Mouse (Mus musculus) MEL (cell line): ENCODE results near the gene Arpp21. TPM values are rescaled to one million over a fixed set of nuclear protein-coding genes. Genes with fewer than 3 reads are reported as not detected.

ENCODE experiments used
- DNase-seq: peaks from one replicate; pipeline ENCODE4 v3.0.0; 2011; ENCODE audit warnings: low read depth, low spot score
- H3K27ac ChIP-seq: 2 replicates; pipeline ENCODE4 v1.5.1; 2012; ENCODE audit warnings: low read depth, mild to moderate bottlenecking, control low read depth, low read length, moderate library complexity; ENCODE audit not compliant: control insufficient read depth
- H3K27me3 ChIP-seq, 2 experiments: fragments of 150-350 bp in 1 of 2; sonication (generic) in 1 of 2; 2 replicates each; pipeline ENCODE4 v1.6.1; 2012; ENCODE audit warnings: low read length in 2 of 2, mild to moderate bottlenecking in 2 of 2, improper control_type of control experiment in 1 of 2, moderate library complexity in 1 of 2; ENCODE audit not compliant: insufficient read depth in 2 of 2, control insufficient read depth in 1 of 2
- H3K36me3 ChIP-seq, 2 experiments: 2 replicates each; pipeline ENCODE4 v1.6.1; 2012 to 2014; ENCODE audit warnings: low read length in 2 of 2, improper control_type of control experiment in 1 of 2, inconsistent platforms in 1 of 2, mild to moderate bottlenecking in 1 of 2; ENCODE audit not compliant: insufficient read depth in 2 of 2, control insufficient read depth in 1 of 2
- H3K4me1 ChIP-seq, 2 experiments: fragments of 150-350 bp in 1 of 2; sonication (generic) in 1 of 2; 2 replicates each; pipeline ENCODE4 v1.6.1; 2012; ENCODE audit warnings: low read length in 2 of 2, improper control_type of control experiment in 1 of 2, mild to moderate bottlenecking in 1 of 2; ENCODE audit not compliant: insufficient read depth in 2 of 2, control insufficient read depth in 1 of 2
- H3K4me3 ChIP-seq, 2 experiments: fragments of 150-350 bp in 1 of 2; sonication (generic) in 1 of 2; 2 replicates each; pipeline ENCODE4 v1.5.1; 2012; ENCODE audit warnings: low read depth in 2 of 2, low read length in 2 of 2, mild to moderate bottlenecking in 2 of 2, moderate library complexity in 2 of 2, control low read depth in 1 of 2, improper control_type of control experiment in 1 of 2; ENCODE audit not compliant: control insufficient read depth in 1 of 2, insufficient read depth in 1 of 2
- H3K79me2 ChIP-seq: 2 replicates; pipeline ENCODE4 v1.6.1; 2012; ENCODE audit warnings: mild to moderate bottlenecking, low read length, moderate library complexity; ENCODE audit not compliant: control insufficient read depth, poor library complexity, insufficient read depth
- H3K9ac ChIP-seq: 2 replicates; pipeline ENCODE4 v1.6.1; 2012; ENCODE audit warnings: low read depth, mild to moderate bottlenecking, control low read depth, low read length, moderate library complexity; ENCODE audit not compliant: control insufficient read depth, poor library complexity, severe bottlenecking
- H3K9me3 ChIP-seq: fragments of 150-350 bp; sonication (generic); replicated peaks from 2 replicates; pipeline ENCODE4 v1.6.1; 2012; ENCODE audit warnings: mild to moderate bottlenecking, low read length, improper control_type of control experiment, moderate library complexity; ENCODE audit not compliant: insufficient read depth
- BHLHE40 ChIP-seq: IDR thresholded peaks from 2 replicates; pipeline ENCODE4 v1.6.1; 2012; ENCODE audit warnings: low read depth, mild to moderate bottlenecking, inconsistent platforms, low read length, improper control_type of control experiment, borderline replicate concordance
- CHD1 ChIP-seq: IDR thresholded peaks from 2 replicates; pipeline ENCODE4 v1.6.1; 2012; ENCODE audit warnings: low read depth, mild to moderate bottlenecking, inconsistent platforms, low read length, improper control_type of control experiment
- E2F4 ChIP-seq: IDR thresholded peaks from 2 replicates; pipeline ENCODE4 v1.6.1; 2011; ENCODE audit warnings: low read depth, low read length, improper control_type of control experiment, borderline replicate concordance
- ELF1 ChIP-seq: IDR thresholded peaks from 2 replicates; pipeline ENCODE4 v1.6.1; 2014; ENCODE audit warnings: low read depth, mild to moderate bottlenecking, inconsistent platforms, low read length, improper control_type of control experiment, moderate library complexity
- EP300 ChIP-seq, 2 experiments: IDR thresholded peaks; 2 replicates each; pipeline ENCODE4 v1.6.1; 2011; ENCODE audit warnings: improper control_type of control experiment in 2 of 2, low read length in 2 of 2, low read depth in 1 of 2, mild to moderate bottlenecking in 1 of 2
- GATA1 ChIP-seq: IDR thresholded peaks from 2 replicates; pipeline ENCODE4 v1.6.1; 2011; ENCODE audit warnings: low read depth, low read length, improper control_type of control experiment
- HCFC1 ChIP-seq: IDR thresholded peaks from 2 replicates; pipeline ENCODE4 v1.6.1; 2012; ENCODE audit warnings: low read depth, mild to moderate bottlenecking, inconsistent platforms, low read length, improper control_type of control experiment, moderate library complexity
- JUND ChIP-seq: IDR thresholded peaks from 2 replicates; pipeline ENCODE4 v1.6.1; 2011; ENCODE audit warnings: low read depth, mild to moderate bottlenecking, improper control_type of control experiment, low read length
- KAT2A ChIP-seq: conservative IDR thresholded peaks from 2 replicates; pipeline ENCODE4 v1.6.1; 2012; ENCODE audit warnings: low read depth, low read length, improper control_type of control experiment, inconsistent platforms
- MAFK ChIP-seq: IDR thresholded peaks from 2 replicates; pipeline ENCODE4 v1.6.1; 2011; ENCODE audit warnings: low read depth, mild to moderate bottlenecking, low read length, improper control_type of control experiment, borderline replicate concordance
- MAZ ChIP-seq: IDR thresholded peaks from 2 replicates; pipeline ENCODE4 v1.6.1; 2012; ENCODE audit warnings: low read depth, mild to moderate bottlenecking, inconsistent platforms, low read length, improper control_type of control experiment
- MEF2A ChIP-seq: IDR thresholded peaks from 2 replicates; pipeline ENCODE4 v1.6.1; 2014; ENCODE audit warnings: low read depth, mild to moderate bottlenecking, inconsistent platforms, low read length, improper control_type of control experiment; ENCODE audit not compliant: poor library complexity, insufficient replicate concordance, severe bottlenecking; ENCODE audit errors: extremely low read depth
- POLR2AphosphoS2 ChIP-seq: IDR thresholded peaks from 2 replicates; pipeline ENCODE4 v1.6.1; 2011; ENCODE audit warnings: low read length, improper control_type of control experiment
- SMC3 ChIP-seq: IDR thresholded peaks from 2 replicates; pipeline ENCODE4 v1.6.1; 2011; ENCODE audit warnings: low read depth, low read length, improper control_type of control experiment
- TAL1 ChIP-seq: IDR thresholded peaks from 2 replicates; pipeline ENCODE4 v1.6.1; 2012; ENCODE audit warnings: mild to moderate bottlenecking, inconsistent platforms, low read length, moderate library complexity, mixed read lengths
- TBP ChIP-seq: IDR thresholded peaks from 2 replicates; pipeline ENCODE4 v1.8.0; 2011; ENCODE audit warnings: low read depth, low read length, improper control_type of control experiment
- TCF12 ChIP-seq: IDR thresholded peaks from 2 replicates; pipeline ENCODE4 v1.6.1; 2014; ENCODE audit warnings: low read depth, mild to moderate bottlenecking, inconsistent platforms, low read length, improper control_type of control experiment, moderate library complexity
- USF2 ChIP-seq, 2 experiments: IDR thresholded peaks; 2 replicates each; pipeline ENCODE4 v1.6.1; 2011 to 2012; ENCODE audit warnings: improper control_type of control experiment in 2 of 2, low read length in 2 of 2, borderline replicate concordance in 1 of 2, inconsistent platforms in 1 of 2, low read depth in 1 of 2, mild to moderate bottlenecking in 1 of 2; ENCODE audit not compliant: insufficient read depth in 1 of 2
- ZMIZ1 ChIP-seq: IDR thresholded peaks from 2 replicates; pipeline ENCODE4 v1.6.1; 2012; ENCODE audit warnings: low read depth, mild to moderate bottlenecking, inconsistent platforms, low read length, improper control_type of control experiment, moderate library complexity
- polyA plus RNA-seq, 2 experiments: library from polyadenylated mRNA; stranded (reverse) in 1 of 2; unstranded in 1 of 2; fragments of >175 nt in 1 of 2; fragments of >200 nt in 1 of 2; gene quantifications; 2 replicates each; pipeline versions ENCODE4 v1.2.1 to v1.2.4; 2012; ENCODE audit warnings: low replicate concordance in 2 of 2, low read depth in 1 of 2; ENCODE audit not compliant: insufficient read length in 2 of 2, insufficient read depth in 1 of 2, missing spikeins in 1 of 2
- total RNA-seq: library from RNA; depleted of rRNA; stranded (reverse); fragments of 300-350 nt; gene quantifications from 2 replicates; pipeline ENCODE4 v1.2.3, GENCODE M21; 2012

The Arpp21 gene
- total and polyA plus RNA-seq, 3 experiments, result 0.10 to 0.12 TPM; not detected in 1

DNA sequence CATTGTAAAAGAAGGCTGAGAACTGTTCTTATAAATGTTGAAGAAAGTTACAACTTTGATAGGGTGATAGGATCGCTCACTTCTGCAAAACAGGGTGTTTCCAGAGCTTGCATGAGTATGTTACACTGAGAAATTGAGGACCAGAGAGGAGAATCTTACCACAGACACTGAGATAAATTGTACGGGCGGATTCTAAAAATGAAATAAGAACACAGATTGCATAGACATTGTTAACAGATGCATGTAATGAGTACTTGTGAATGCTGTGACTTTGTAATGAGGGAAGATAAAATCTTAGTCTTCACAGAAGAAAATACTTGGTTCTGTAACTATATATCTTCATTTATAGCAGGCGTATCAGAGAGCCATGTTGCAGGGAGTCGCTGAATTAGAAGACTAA is 167.5 kb downstream of the Arpp21 start:
- H3K9ac ChIP-seq, result no peak overlapping the region
- H3K9me3 ChIP-seq, result no peaks in the 10 kb centered on the region
- no peak for TF ChIP-seq TBP
- DNase-seq, result no peak
- H3K79me2 ChIP-seq, result no peaks in the 10 kb centered on the region
- H3K27ac ChIP-seq, result no peak overlapping the region
- H3K36me3 ChIP-seq, result no peaks in the 10 kb centered on the region
- H3K4me3 ChIP-seq, result no peak overlapping the region
- no peaks in the 10 kb centered on the region for H3K4me1 ChIP-seq
- no peaks in the 10 kb centered on the region for H3K27me3 ChIP-seq

DNA sequence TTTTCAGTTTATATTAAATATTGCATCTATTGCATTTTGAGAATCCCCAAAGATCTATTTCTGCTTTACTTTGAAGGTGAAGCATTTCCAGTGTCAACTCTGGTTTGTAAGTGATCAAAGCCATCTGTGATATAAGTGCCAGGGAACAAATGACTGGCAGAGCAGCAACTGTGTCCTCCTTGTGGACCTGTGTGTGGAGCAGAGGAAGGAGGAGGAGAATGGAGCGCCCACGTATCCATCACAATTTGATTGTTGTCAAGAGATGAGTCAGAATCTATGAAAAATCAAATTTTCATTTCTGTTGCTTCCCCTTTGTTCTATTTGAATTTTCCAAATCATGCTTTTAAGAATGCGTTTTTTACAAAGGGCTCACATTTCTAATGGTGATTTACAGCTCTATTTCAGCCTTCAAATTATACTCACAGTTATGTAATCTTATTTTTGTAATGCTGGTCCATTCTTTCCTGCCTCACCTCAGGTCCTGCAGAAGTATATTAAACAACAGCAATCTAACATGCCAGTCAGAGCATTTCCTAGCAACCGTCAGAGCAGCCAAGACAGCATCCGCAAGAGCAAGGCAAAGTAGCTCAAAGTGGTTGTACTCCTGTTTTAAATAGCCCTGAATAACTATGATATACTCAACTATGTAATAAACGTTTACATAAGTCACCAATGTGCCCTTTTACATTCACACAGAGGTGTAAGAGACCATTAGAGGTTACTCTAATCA is 174.9 kb downstream of the Arpp21 start:
- TF ChIP-seq BHLHE40, result no peak
- TF ChIP-seq E2F4, result no peak
- no peak for TF ChIP-seq KAT2A
- TF ChIP-seq MEF2A, result no peak
- no peak for TF ChIP-seq TBP
- no peak for TF ChIP-seq ZMIZ1
- no peak for TF ChIP-seq HCFC1
- TF ChIP-seq TAL1, result no peak
- no peak for TF ChIP-seq MAZ
- TF ChIP-seq EP300 (IDR thresholded peaks at IDR 0.05; ENCODE audit: low read depth in 1 of 2, low read length in 2 of 2), result no peak
- TF ChIP-seq MAFK, result no peak
- TF ChIP-seq ELF1, result no peak
- TF ChIP-seq CHD1, result no peak
- TF ChIP-seq JUND, result no peak
- TF ChIP-seq USF2 (IDR thresholded peaks at IDR 0.05; ENCODE audit: borderline replicate concordance in 1 of 2, insufficient read depth in 1 of 2, low read depth in 1 of 2, low read length in 2 of 2), result no peak
- no peak for TF ChIP-seq GATA1
- TF ChIP-seq TCF12, result no peak
- TF ChIP-seq SMC3, result no peak
- no peak for TF ChIP-seq POLR2AphosphoS2
- H3K27ac ChIP-seq, result no peak overlapping the region
- no peaks in the 10 kb centered on the region for H3K9me3 ChIP-seq
- no peak overlapping the region for H3K4me3 ChIP-seq
- no peak overlapping the region for H3K9ac ChIP-seq
- DNase-seq, result no peak
- H3K4me1 ChIP-seq, result no peaks in the 10 kb centered on the region
- H3K79me2 ChIP-seq, result no peaks in the 10 kb centered on the region
- no peaks in the 10 kb centered on the region for H3K27me3 ChIP-seq
- H3K36me3 ChIP-seq, result no peaks in the 10 kb centered on the region
